Mouse (Mus musculus) splenic B cell, adult 2 months (primary cell): ENCODE data around the gene Lfng.

ENCODE experiments used
- DNase-seq: peaks from one replicate; pipeline ENCODE4 v3.0.0-alpha.2; 2011; ENCODE audit warnings: low read depth, low spot score
- H3K27me3 ChIP-seq: 2 replicates; pipeline ENCODE4 v1.6.1; 2012; ENCODE audit warnings: mild to moderate bottlenecking, low read length, moderate library complexity, mixed read lengths; ENCODE audit not compliant: control insufficient read depth, poor library complexity, insufficient read depth, severe bottlenecking
- H3K36me3 ChIP-seq: 2 replicates; pipeline ENCODE4 v1.6.1; 2012; ENCODE audit warnings: mild to moderate bottlenecking, low read length, moderate library complexity, mixed read lengths; ENCODE audit not compliant: control insufficient read depth, poor library complexity, insufficient read depth, severe bottlenecking

The Lfng gene

GRCm38 (mm10) chr5:140617714-140618113, 10.6 kb downstream of the Lfng start:
- Histone ChIP-seq H3K27me3 (no peaks in the 10 kb centered on the region), H3K36me3 (peaks cover 6% of the 10 kb centered on the region)
- DNase-seq = peak; percentile 94

- DNase-seq = peak; percentile 86
- H3K27me3 ChIP-seq = no peaks in the 10 kb centered on the region
- peaks cover 5% of the 10 kb centered on the region for H3K36me3 ChIP-seq
Observed at GRCm38 (mm10) chr5:140619151-140619771, 12.1 kb downstream of the Lfng start.

- peaks cover 5% of the 10 kb centered on the region for H3K36me3 ChIP-seq
- no peaks in the 10 kb centered on the region for H3K27me3 ChIP-seq
- DNase-seq = peak; percentile 27
Observed at GRCm38 (mm10) chr5:140619895-140620736, 13.0 kb downstream of the Lfng start.

GRCm38 (mm10) chr5:140621092-140621491, 14.0 kb downstream of the Lfng start:
- DNase-seq = no peak
- H3K27me3 ChIP-seq = no peaks in the 10 kb centered on the region

GRCm38 (mm10) chr5:140621517-140621916, 14.4 kb downstream of the Lfng start:
- no peak for DNase-seq
- H3K27me3 ChIP-seq = no peaks in the 10 kb centered on the region
- H3K36me3 ChIP-seq = peaks cover 5% of the 10 kb centered on the region

More at GRCm38 (mm10) chr5:140621092-140621491, 14.0 kb downstream of the Lfng start:
- H3K36me3 ChIP-seq = peaks cover 5% of the 10 kb centered on the region; the same call in 1 of the 2 replicates

- no peak for DNase-seq
- H3K36me3 ChIP-seq = peaks cover 5% of the 10 kb centered on the region
- no peaks in the 10 kb centered on the region for H3K27me3 ChIP-seq
Observed at GRCm38 (mm10) chr5:140622978-140623670, 16.0 kb downstream of the Lfng start.

GRCm38 (mm10) chr5:140623791-140624190, 16.7 kb downstream of the Lfng start:
- DNase-seq = no peak
- Histone ChIP-seq H3K36me3 (peaks cover 5% of the 10 kb centered on the region), H3K27me3 (no peaks in the 10 kb centered on the region)

- Histone ChIP-seq H3K27me3 (no peaks in the 10 kb centered on the region), H3K36me3 (peaks cover 5% of the 10 kb centered on the region)
- DNase-seq = no peak
Observed at GRCm38 (mm10) chr5:140624238-140624637, 17.1 kb downstream of the Lfng start.

- Histone ChIP-seq H3K27me3 (no peaks in the 10 kb centered on the region), H3K36me3 (peaks cover 5% of the 10 kb centered on the region)
Observed at GRCm38 (mm10) chr5:140624961-140625360, 17.8 kb downstream of the Lfng start.

GRCm38 (mm10) chr5:140627580-140627979, 20.5 kb downstream of the Lfng start:
- no peak for DNase-seq
- H3K27me3 ChIP-seq = no peaks in the 10 kb centered on the region
- peaks cover 6% of the 10 kb centered on the region for H3K36me3 ChIP-seq

More at GRCm38 (mm10) chr5:140624961-140625360, 17.8 kb downstream of the Lfng start:
- no peak for DNase-seq

GRCm38 (mm10) chr5:140628995-140629394, 21.9 kb downstream of the Lfng start:
- Histone ChIP-seq H3K36me3 (peaks cover 8% of the 10 kb centered on the region), H3K27me3 (no peaks in the 10 kb centered on the region)
- peak; percentile 74 for DNase-seq

- H3K27me3 ChIP-seq = no peaks in the 10 kb centered on the region
- H3K36me3 ChIP-seq = peaks cover 7% of the 10 kb centered on the region
- DNase-seq = no peak
Observed at GRCm38 (mm10) chr5:140633432-140633831, 26.3 kb downstream of the Lfng start.

- no peak for DNase-seq
- Histone ChIP-seq H3K27me3 (no peaks in the 10 kb centered on the region), H3K36me3 (peaks cover 7% of the 10 kb centered on the region; the same call in 1 of the 2 replicates)
Observed at GRCm38 (mm10) chr5:140634798-140635722, 27.9 kb downstream of the Lfng start.
